Mouse (Mus musculus) lung, postnatal 0 days (tissue): ENCODE measurements at regions not wholly inside any gene's neighbourhood (a gene's known extent, or its start where the extent isn't known, plus 50 kb on each side); places are given as distances from the start of the nearest gene placed in this dataset.

Experiments
- CTCF ChIP-seq: IDR thresholded peaks from 2 replicates; pipeline ENCODE4 v1.5.1; 2016; ENCODE audit warnings: antibody characterized with exemption, mild to moderate bottlenecking
- EP300 ChIP-seq: IDR thresholded peaks from 2 replicates; pipeline ENCODE4 v1.6.1; 2016; ENCODE audit warnings: antibody characterized with exemption, mild to moderate bottlenecking, control low read depth

GRCm38 (mm10) chr5:4484151-4484550 is 273.7 kb downstream of the Fzd1 start:
- TF ChIP-seq CTCF, result no peak
- TF ChIP-seq EP300, result no peak
